8 mouse cellular contexts compared by ENCODE assay signal in genomic region chr7:35333231-35333651, GRCm38 (mm10). TPM values are rescaled to one million over a fixed set of nuclear protein-coding genes. Genes with fewer than 3 reads are reported as not detected.
DNase-seq lines count a peak whose midpoint lies in the region; ATAC-seq and TF ChIP-seq lines count a peak whose summit lies in the region.

No protein-coding gene starts in this region.

- TF ChIP-seq POLR2A in heart, adult 2 months (IDR thresholded peaks at IDR 0.05; ENCODE audit: insufficient read depth, low read depth, low read length) = no peak

- WGBS in heart, adult 2 months = under 1% methylated on average over 19 of the region's 19 CpGs
- WGBS in kidney, postnatal 0 days = under 1% methylated on average over 19 of the region's 19 CpGs
- WGBS in stomach, postnatal 0 days = under 1% methylated on average over 19 of the region's 19 CpGs

- H3K4me3 ChIP-seq in heart, adult 2 months = peak overlapping the region; percentile 86
- H3K4me3 ChIP-seq in kidney, postnatal 0 days (replicated peaks; ENCODE audit: low read depth, low read length) = peak overlapping the region; percentile 68
- peak overlapping the region; percentile 68 for H3K4me3 ChIP-seq in stomach, postnatal 0 days (ENCODE audit: low read depth, low read length)

- intact Hi-C loops in heart, adult 2 months (cut with DNase I) = loop anchor here (2.0 to 5.0 kb wide), 3 partner anchors 14 to 101 kb away; partner anchors contain the start of gene Gpatch1
- intact Hi-C loops in heart, postnatal 10 days (cut with DNase I) = no loop called here

- peak overlapping the region; percentile 95 for H3K4me2 ChIP-seq in kidney, postnatal 0 days (ENCODE audit: low read length)
- peak overlapping the region; percentile 93 for H3K4me2 ChIP-seq in stomach, postnatal 0 days (replicated peaks; ENCODE audit: low read depth)

- 0 out of 2 replicates have a peak, but pooled peaks have one; percentile 5 for ATAC-seq in kidney, postnatal 0 days (replicated peaks; ENCODE audit: low FRiP score, low read depth)
- ATAC-seq in stomach, postnatal 0 days (ENCODE audit: low FRiP score, low TSS enrichment) = 0 out of 2 replicates have a peak, but pooled peaks have one; percentile 3

- peak; percentile 50 for TF ChIP-seq CTCF in heart, adult 2 months (IDR thresholded peaks at IDR 0.05)
- peak; percentile 33 for TF ChIP-seq CTCF in kidney, postnatal 0 days (IDR thresholded peaks at IDR 0.05; ENCODE audit: low read depth)
- TF ChIP-seq CTCF in stomach, postnatal 0 days (IDR thresholded peaks at IDR 0.05; ENCODE audit: low read depth) = peak; percentile 42

- DNase-seq in heart, adult 2 months = peak in 1 of 2 experiments; percentile 53
- no peak for DNase-seq in heart, postnatal 10 days
- peak; percentile 77 for DNase-seq in R1 (ENCODE audit: low read depth, low spot score)
- peak; percentile 34 for DNase-seq in forelimb bud, embryonic 11.5 days (ENCODE audit: low read depth, low spot score)
- peak; percentile 65 for DNase-seq in kidney, postnatal 0 days (ENCODE audit: low spot score)
- peak; percentile 57 for DNase-seq in lung, postnatal 36 days
- no peak for DNase-seq in stomach, postnatal 0 days (ENCODE audit: low spot score)
- no peak for DNase-seq in frontal cortex, postnatal 25 days (ENCODE audit: low spot score in 2 of 2)

- H3K79me2 ChIP-seq in heart, adult 2 months (replicated peaks; ENCODE audit: control insufficient read depth, insufficient read depth, low read length) = no peaks in the 10 kb centered on the region

- no peaks in the 10 kb centered on the region for H3K36me3 ChIP-seq in heart, adult 2 months (ENCODE audit: control insufficient read depth, insufficient read depth, low read length)
- H3K36me3 ChIP-seq in kidney, postnatal 0 days (ENCODE audit: insufficient read depth, low read length) = no peaks in the 10 kb centered on the region
- H3K36me3 ChIP-seq in stomach, postnatal 0 days (ENCODE audit: control insufficient read depth, insufficient read depth, low read length) = no peaks in the 10 kb centered on the region

- H3K9me3 ChIP-seq in kidney, postnatal 0 days (replicated peaks; ENCODE audit: low read length) = no peaks in the 10 kb centered on the region
- H3K9me3 ChIP-seq in stomach, postnatal 0 days (ENCODE audit: control insufficient read depth, low read length) = no peaks in the 10 kb centered on the region

- no peak for TF ChIP-seq EP300 in heart, adult 2 months (IDR thresholded peaks at IDR 0.05; ENCODE audit: insufficient read depth, low read depth, low read length)
- no peak for TF ChIP-seq EP300 in stomach, postnatal 0 days (optimal IDR thresholded peaks at IDR 0.05)

- H3K27ac ChIP-seq in heart, adult 2 months = peak overlapping the region; percentile 64
- H3K27ac ChIP-seq in kidney, postnatal 0 days = peak overlapping the region; percentile 78
- H3K27ac ChIP-seq in stomach, postnatal 0 days (replicated peaks) = peak overlapping the region; percentile 66

- H3K9ac ChIP-seq in heart, adult 2 months (ENCODE audit: low read depth, low read length) = peak overlapping the region; percentile 23
- peak overlapping the region; percentile 32; the same call in 1 of the 2 replicates for H3K9ac ChIP-seq in kidney, postnatal 0 days (ENCODE audit: low read depth, low read length)
- peak overlapping the region; percentile 19 for H3K9ac ChIP-seq in stomach, postnatal 0 days (ENCODE audit: low read length)

- H3K4me1 ChIP-seq in heart, adult 2 months (ENCODE audit: control insufficient read depth, insufficient read depth, low read length) = no peaks in the 10 kb centered on the region; the same call in 1 of the 2 replicates
- no peaks in the 10 kb centered on the region for H3K4me1 ChIP-seq in kidney, postnatal 0 days (replicated peaks; ENCODE audit: insufficient read depth, low read length)
- H3K4me1 ChIP-seq in stomach, postnatal 0 days (replicated peaks; ENCODE audit: control insufficient read depth, insufficient read depth) = no peaks in the 10 kb centered on the region

- H3K27me3 ChIP-seq in heart, adult 2 months (ENCODE audit: control insufficient read depth, insufficient read depth, low read length) = no peaks in the 10 kb centered on the region
- H3K27me3 ChIP-seq in kidney, postnatal 0 days (ENCODE audit: insufficient read depth, low read length) = no peaks in the 10 kb centered on the region; the same call in 1 of the 2 replicates
- no peaks in the 10 kb centered on the region for H3K27me3 ChIP-seq in stomach, postnatal 0 days (ENCODE audit: control insufficient read depth, insufficient read depth, low read length)

RNA-seq across cellular contexts. Expression of gene Rhpn2, which starts 0.7 kb away (rescaled TPM):
- 1 to 10 TPM; 3.1 to 4.2 TPM for total RNA-seq in heart, adult 2 months (2021)
- 3.0 and 4.3 TPM in 2 replicates for polyA plus RNA-seq in heart, adult 2 months (2012; rRNA removed)
- total RNA-seq in heart, postnatal 10 days (2021) = 1 to 10 TPM; 3.5 to 5.6 TPM
- polyA plus RNA-seq in kidney, postnatal 0 days (2015; fragmentation: Nextera tagmentation; extraction: Ambion mirVana) = 14.6 and 15.1 TPM in 2 replicates
- 23.1 and 24.4 TPM in 2 replicates for polyA plus RNA-seq in stomach, postnatal 0 days (2015; fragmentation: Nextera tagmentation; extraction: Ambion mirVana)

RNA-seq across cellular contexts. Expression of gene Gpatch1, which starts 15.0 kb away (rescaled TPM):
- 10 to 100 TPM; 11.6 to 12.5 TPM for total RNA-seq in heart, adult 2 months (2021)
- 3.9 and 5.3 TPM in 2 replicates for polyA plus RNA-seq in heart, adult 2 months (2012; rRNA removed)
- 10 to 100 TPM in 1 of 2 experiments, 1 to 10 TPM in 1; 9.2 to 12.1 TPM for total RNA-seq in heart, postnatal 10 days (2021)
- polyA plus RNA-seq in kidney, postnatal 0 days (2015; fragmentation: Nextera tagmentation; extraction: Ambion mirVana) = 17.0 and 17.6 TPM in 2 replicates
- 9.1 and 9.3 TPM in 2 replicates for polyA plus RNA-seq in stomach, postnatal 0 days (2015; fragmentation: Nextera tagmentation; extraction: Ambion mirVana)

Comparison
In these comparisons a context has a peak if more than half of its experiments do, and no peak if none do; other contexts are left out.
1. DNase-seq: peak in R1 (single experiment), forelimb bud, embryonic 11.5 days (single experiment), kidney, postnatal 0 days (single experiment) and lung, postnatal 36 days (single experiment); none in heart, postnatal 10 days (0 of 2), stomach, postnatal 0 days (single experiment) and frontal cortex, postnatal 25 days (0 of 2).
2. Peak in every context shown above with its lines, with median percentiles within 50 percentile points of each other: H3K27ac ChIP-seq, H3K4me3 ChIP-seq, H3K9ac ChIP-seq and CTCF ChIP-seq.